Mouse (Mus musculus) cerebellum, adult 8-10 months (tissue): ENCODE results near the gene Vasn.
A peak's percentile ranks its signal among the peaks of the same experiment; 100 is the strongest.

Source experiments
- DNase-seq: peaks from one replicate; pipeline ENCODE4 v3.0.0; 2022

The Vasn gene

DNA sequence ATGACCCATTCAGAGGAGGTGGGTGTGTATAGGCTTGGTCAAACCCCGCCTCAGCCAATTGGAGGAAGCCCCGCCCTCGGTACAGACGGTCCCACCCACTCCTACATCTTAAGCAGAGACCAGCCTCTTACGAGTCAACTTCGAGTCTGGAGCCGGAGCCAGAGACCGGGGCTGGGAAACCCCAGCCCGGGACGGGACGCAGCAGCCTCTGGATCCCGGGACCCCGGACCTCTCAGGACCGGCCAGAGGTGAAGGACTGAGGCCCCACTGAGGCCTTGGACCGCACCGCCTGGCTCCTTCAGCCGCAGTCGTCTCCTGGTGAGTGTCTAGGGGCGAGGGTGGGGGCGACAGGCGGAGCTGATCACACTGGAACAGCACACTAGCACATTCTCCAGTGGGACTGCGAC lies at the start of gene Vasn, which contains the start of gene Dnaja3:
Gene Vasn, plus strand, starts transcription at position 111 of the 407 bp plus-strand sequence.
Gene Dnaja3, plus strand, starts transcription at position 159 of the 407 bp plus-strand sequence.
- DNase-seq = no peak

DNA sequence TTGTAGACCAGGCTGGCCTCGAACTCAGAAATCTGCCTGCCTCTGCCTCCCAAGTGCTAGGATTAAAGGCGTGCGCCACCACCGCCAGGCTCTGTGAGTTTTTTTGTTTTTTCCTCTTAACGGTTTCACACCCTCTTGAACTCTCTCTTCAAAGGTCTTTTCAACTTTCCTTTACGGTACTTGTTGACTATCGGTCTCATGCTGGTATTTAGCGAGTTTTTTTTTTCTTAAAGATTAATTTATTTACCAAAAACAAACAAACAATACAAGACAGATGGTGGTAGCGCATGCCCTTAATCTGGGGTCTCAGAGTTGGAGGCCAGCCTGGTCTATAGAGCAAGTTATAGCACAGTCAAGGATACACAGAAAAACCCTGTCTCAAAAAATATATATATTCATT lies 49.5 kb upstream of the Vasn start:
- DNase-seq = no peak

DNA sequence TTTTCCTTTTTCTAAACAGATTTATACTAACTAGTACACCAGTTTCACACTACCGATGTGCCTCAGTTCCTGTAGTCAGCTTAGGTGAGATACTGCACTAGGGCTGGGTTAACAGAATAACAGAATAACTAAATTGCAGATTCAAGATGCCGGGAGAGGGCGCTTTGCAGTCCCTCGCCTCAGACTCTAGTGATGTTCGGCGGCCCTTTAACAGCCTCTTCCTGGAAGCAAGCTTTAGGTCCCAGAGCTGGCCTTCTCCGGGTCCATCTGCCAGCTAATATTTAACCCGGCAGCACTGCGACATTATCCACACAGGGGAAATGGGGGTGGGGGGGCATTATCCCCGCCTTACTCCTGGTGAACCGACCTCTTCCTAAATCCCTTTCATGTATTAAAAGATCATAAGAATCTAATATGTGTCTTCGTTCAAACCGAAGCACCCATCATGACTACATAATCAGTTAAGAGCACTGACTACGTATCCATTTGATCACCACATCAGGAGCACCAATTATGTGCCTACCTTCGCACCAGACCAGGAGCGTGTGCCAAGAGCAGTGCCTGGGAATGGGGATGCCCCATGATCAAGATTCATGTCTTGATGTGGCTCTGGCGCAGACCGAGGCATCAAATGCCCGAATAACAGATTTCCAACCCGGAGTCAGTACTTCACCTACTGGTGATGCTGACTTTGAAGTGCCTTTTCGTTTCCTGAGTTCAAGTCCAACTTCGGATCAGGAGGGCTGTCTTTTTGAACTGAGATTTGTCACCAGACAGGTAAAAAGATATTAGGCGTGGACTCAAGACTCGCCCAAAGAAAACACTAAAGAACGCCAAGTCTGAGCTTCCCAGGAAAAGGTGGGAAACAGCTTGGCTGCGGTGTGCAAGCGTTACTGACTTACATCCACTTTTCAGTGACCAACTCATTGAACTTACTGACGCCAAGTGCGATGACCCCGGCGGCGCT lies 46.5 kb upstream of the Vasn start:
- peak; percentile 63 for DNase-seq

DNA sequence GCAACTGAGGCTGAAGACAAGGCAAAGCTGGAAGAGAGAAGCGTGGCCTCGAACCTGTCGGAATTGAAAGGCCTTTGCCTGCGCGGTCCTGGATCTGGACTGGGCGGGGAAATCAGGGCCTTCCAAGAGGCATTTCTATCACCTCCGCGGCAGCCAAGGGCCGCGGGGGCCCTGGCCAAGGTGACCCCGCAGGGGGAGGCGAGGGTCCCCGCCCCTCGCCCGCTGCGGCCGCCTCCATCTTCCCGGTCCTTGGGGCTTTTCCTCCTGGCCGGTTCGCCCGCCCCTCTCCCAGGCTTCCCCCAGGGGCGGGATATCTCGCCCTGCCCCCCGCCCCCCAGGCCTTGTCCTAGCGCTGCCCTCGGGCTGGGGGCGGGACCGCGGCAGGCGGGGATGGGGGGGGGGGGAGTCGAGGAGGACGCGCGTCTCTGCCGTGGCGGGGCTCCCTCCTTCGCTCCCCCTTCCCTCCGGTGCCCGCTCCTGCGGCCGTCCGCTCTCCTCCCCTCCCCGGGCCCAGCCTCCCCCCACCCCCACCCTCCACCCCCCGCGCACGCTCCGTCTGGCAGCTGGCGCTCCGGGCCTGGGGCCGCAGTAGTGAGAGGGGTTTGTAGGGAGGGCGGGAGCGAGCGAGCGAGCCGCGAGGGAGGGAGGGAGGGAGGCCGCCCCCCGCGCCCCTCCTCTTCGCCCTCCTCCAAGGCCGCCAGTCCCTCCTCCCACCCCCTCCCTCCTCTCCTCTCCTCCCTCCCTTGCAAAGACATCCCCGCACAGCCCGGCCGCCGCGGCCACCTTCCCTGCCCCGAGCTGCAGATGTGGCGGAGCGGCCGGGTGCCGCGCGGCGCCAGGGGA lies 45.5 kb upstream of the Vasn start, which contains the start of gene Glis2:
Gene Glis2, plus strand, starts transcription at position 743 of the 843 bp plus-strand sequence.
- DNase-seq = peak; percentile 48

DNA sequence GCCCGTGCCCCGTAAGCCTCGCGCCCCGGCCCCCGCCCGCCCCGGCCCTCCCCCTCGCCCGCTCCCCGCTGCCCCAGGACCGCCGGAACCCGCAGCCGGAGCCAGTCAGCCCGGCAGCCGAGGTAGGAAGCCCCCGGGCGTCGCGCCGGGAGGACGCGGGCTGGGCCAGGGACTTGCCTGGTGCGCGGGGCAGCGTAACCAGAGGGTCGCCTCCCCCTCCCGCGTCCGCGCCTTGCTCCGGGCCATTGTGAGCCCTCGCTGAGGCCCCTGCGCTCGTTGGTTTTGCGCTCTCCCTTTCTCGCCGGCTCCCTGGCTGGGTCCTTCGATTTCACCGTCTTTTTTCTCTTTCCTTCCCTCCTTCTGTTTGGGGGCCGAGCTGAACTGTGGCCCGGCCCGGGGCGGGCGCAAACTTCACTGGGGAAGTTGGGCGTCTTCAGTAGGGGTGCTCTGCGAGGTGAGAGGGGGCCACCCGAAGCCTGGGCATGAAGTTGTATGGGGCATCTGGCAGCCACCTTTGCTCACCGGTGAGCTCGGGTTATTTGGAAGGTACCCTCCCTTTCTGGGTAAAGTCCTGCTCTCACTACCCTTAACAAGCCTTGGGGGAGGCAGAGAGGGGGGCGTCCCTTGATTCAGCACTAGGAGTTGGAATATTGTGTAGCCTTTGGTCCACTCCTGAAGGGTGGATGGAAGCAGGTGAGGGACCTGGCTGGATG lies 44.8 kb upstream of the Vasn start:
- DNase-seq = peak; percentile 44

DNA sequence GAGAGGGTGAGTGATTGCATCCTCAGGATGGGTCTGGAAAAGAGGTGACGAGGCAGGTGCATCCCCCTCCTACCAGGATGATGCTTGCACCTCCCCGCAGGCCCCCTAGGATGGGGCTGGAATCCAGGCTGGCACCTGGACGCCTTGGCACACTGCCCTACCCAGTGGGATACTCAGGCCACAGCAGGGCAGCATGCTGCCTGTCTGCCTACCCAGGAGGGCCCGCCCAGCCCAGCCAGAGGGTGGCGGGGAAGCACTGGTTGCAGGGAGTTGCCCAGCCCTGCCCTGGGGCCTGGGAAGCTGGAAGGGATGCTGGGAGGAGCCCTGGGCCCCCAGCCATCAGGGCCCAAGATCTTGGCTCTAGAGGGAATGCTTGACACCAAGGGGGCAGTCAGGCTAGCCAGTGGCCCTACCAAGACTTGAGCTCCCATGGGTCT lies 44.2 kb upstream of the Vasn start:
- DNase-seq = peak; percentile 63

DNA sequence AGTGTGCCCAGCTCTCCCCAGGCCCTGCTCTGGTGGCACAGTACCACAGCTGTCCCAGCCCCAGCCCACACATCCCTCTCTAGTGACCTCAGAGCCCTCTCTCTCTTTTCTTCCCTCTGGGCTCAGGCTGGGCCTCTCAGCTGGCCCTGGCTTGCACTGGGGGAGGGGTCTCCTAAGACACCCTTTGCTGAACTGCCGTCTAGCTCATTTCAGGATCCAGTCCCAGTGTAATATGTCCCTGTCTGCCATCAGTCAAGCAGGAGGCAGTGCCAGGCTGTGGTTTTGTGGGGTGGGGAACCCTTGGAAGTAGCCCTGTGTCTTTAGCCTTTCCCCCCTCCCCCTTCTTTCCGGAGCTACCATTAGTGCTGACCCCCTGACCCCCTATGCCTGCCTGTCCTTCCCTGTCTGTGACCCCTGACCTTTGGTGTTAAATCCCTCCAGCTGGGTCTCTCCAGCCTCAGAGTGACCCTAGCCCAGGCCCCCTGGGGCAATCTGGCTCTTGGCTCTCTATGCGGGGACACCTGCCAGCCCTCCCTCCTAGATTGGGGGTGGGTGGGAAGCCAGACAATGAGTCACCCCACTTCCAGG lies 43.5 kb upstream of the Vasn start:
- no peak for DNase-seq

DNA sequence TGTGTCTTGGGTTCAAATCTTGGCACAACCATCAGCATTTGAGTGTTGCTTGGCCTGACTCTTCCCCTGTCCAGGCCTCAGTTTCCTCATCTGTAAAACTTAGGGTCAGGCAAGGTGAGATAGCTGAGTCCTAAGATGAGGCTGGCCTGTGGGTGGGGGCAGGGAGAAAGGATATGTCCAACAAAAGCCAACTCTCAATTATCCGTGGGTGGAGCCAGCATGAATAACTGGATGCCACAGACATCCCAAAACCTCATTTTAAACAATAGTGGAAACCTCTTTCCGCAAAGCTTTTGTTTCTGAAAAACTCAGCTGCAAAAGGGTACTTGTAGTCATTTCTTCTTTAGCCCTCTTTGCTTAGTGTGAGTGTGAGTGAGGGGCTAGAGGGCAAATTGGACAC lies 42.9 kb upstream of the Vasn start:
- no peak for DNase-seq

DNA sequence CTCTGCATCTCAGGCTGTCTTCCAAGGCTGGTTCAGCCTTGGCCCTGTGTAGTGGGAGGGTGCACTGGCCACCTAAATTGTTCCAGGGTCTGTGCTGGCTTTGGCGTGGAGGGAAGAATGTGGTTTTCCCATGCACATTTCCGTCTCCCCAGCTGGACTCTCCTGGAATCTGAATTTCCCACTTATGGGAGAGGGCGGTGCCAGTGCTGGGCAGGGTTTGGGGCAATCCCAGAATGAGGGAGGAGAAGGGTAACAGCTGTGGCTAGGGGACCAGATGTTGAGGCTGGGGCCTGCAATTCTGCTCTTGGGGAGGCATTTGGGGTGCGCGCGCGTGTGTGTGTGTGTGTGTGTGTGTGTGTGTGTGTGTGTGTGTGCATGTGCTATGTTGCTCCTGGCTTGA lies 42.4 kb upstream of the Vasn start:
- DNase-seq = no peak

DNA sequence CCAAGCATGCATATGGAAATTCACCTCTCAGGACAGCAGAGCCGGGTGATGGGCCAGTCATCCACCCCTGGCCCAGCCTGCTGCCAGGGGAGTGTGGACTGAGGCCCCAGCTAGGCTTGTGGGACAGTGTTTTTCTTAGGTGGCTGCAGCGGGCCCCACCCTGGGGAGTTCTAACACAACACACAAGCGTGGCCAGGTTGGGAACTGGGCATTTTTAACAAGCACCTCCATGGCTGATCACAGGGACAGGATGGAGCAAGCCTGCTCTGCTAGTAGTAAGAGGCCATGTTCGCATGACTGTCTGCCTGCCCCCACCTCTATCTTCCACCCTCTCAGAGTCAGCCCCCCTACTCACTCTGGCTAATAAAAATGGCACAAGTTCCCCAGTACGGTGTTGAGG lies 41.7 kb upstream of the Vasn start:
- DNase-seq = no peak

DNA sequence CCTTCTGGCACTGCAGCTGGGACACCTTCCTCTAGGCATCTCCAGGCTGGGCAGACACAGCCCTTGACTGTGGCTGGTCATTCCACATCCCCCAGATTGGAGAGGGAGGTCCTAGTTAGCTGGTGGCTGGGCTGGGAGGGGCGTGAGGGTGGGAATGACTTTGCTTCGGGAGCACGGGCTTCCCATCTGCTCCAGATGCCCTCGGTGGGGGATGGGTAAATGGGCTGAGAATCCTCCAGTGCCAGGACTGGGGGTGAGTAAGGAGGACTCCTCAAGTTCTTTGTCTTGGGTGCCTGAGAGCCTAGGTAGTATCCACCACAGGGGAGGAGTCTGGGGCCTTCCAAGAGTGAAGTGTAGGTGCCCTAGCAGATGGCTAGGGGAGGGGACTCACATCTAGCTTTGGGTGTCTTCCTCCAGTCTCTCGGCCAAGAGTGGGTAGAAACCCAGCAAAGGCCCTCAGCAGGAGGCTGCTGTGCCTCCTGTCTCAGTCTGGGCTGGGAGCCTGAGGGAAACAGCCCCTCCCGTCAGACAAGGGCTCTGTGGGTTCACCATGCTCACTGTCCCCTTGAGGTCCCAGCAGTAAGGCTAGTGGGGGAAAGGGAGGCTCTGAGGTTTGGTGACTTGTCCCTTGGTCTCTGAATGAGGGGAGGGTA lies 40.7 kb upstream of the Vasn start:
- DNase-seq = no peak

DNA sequence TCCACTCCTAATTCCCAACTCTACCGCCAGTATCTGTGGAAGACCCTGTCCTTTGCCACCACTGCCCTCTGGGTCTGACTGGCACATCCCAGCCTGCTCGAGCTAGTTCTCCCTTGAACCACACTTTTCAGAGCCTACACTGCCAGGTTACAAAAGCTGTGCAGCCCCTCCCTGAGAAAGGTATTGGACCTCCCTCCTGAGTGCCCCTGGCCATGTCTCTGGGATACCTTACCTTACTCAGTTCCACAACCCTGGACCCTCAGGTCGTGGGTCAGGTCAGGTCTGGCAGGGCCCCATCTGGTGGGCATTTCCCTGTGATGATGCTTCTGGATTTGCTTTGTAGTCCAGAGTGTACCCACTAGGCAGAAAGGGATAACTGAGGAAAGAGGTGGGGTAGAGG lies 40.1 kb upstream of the Vasn start:
- DNase-seq = no peak

DNA sequence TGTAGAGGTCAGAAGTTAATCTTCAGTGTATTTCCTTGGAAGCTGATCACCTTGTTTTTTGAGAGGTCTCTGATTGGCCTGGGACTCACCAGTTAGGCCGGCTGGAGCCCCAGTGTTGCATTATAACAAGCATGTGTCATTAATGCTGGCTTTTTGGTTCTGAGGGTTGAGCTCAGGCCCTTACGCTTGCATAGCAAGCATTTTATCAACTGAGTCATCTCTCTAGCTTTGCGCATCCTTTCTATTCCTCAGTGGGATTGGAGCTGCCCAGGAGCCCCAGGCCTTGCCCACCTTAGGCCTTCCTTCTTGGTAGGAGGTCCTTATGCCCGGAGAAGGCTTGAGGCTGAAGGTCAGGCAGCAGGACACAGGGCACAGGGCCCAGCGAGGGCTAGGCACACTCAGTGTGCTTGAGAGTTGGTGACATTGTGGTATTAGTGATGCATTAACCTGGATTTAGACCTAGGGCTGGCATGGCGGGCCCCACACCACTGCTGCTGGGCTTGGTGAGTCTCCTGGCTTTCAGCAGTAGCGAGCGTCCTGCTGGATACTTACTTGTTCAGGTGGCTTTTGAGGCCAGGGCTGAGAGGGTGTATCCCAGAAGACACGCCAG lies 38.9 kb upstream of the Vasn start:
- DNase-seq = no peak

DNA sequence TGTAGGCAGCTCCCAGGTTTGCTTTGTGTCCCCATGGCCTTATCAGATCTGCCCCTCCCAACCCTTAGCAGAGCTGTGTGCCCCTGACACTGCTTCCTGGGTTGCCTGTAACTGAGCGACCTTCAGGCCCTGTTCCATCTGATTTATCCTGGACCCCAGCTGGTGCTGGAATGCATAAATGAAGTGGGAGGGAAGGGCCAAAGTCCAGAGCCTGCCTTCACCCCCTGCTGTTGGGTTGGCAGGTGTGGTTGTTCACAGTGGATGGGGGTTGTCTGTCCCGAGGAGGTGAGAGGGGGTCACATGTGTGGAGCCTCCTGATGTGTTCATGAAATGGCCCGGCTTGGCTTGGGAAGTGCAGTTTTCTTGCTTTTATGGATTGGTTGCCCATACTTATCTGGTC lies 37.6 kb upstream of the Vasn start:
- no peak for DNase-seq

DNA sequence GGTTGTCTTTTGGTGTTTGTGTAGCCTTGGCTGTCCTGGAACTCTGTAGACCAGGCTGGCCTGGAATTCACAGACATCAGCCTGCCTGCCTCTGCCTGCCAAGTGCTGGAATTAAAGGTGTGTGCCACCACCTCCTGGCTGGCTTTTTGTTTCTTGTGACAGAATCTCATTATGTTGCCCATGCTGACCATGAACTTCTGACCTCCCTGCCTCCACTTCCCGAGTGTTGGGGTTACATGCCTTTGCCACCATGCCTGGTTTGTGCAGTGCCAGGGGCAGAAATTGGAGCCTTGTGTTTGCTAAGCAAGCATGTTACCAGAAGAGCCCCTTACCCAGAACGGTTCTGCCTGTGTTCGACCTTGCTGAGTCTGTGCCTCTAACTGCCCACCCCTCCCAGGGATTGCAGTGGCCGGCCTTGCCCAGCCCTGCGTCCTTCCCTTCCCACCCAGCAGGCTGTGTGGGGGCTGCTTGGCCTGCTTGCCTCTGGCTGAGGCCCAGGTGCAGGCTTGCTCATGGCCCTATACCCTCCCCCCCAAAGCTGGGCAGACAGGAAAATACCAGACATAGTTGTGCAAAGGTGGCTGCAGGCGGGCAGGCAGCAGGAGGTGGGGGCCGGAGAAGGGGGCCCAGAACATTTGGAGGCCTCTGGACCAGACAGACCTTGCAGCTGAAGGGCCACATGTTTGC lies 36.8 kb upstream of the Vasn start:
- no peak for DNase-seq

DNA sequence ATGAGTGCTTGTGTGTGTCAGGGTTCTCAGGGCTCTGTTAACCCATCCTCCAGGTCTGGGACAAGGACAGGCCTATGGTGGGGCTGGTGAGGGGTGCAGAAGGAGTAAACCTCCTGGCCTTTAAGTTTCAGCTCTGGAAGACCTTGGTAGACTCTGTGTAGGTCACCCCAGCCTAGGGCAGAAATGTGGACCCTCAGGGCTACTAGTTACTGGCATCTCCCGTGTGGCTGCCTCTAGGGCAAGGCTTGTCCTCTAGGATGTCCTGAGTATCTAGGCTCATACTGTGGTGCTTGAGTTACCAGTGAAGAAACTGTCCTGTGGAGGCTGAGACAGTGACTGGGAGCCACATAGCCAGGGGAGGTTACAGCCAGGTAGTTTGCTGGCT lies 36.3 kb upstream of the Vasn start:
- no peak for DNase-seq

DNA sequence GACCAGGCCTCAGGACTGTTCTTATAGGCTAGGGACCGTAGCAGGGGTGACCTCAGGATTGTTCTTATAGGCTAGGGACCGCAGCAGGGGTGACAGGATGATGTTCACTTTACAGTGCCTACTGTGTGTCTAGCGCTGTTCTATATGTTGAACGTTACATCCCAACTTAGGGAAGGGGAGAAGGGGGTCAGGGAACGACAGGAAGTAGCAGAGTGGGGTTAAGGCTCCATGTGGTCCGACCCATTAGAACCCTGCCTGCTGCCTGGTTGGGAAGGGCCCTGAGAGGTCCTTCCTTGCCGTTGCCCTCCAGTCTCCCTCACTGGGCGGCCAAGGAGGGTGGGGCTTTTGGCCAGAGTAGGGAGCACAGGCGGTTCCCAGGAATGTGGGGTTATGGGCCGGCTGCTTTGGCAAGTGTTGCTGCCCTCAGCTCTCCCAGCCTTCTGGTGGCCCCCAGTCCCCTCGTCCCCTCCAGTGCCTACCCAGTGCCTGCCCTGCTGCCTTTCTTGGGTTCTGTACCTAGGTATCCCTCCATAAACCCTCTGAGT lies 35.4 kb upstream of the Vasn start:
- DNase-seq = no peak

DNA sequence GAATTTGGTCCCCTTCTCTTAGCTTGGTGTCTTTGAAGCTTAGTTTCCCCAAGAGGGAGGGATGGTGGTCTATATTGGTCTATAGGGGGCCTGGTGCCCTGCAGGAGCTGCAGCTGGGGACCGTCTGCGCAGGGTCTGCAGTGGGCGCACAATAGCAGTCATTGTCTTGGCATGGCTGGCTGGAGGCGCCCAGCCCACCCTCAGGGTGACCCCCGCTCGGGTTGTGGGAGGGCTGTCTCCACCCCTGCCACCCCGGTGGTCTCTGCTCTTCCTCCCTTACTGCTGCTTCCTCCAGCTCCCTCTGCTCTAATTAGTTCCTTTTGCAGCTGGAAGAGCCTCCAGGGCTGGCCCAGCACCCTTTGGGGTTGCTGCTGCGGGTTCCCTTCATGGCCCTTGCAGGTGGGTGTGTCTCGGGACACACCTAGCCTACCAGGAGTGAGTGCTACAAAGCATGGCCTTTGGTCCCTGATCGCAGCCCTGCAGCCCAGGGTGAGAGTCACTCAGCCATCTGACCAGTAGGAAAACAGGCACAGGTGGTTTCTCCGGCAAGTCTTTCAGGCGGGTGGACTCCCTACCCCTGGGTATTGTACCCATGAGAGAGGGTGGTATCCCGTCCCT lies 34.1 kb upstream of the Vasn start:
- DNase-seq = no peak

DNA sequence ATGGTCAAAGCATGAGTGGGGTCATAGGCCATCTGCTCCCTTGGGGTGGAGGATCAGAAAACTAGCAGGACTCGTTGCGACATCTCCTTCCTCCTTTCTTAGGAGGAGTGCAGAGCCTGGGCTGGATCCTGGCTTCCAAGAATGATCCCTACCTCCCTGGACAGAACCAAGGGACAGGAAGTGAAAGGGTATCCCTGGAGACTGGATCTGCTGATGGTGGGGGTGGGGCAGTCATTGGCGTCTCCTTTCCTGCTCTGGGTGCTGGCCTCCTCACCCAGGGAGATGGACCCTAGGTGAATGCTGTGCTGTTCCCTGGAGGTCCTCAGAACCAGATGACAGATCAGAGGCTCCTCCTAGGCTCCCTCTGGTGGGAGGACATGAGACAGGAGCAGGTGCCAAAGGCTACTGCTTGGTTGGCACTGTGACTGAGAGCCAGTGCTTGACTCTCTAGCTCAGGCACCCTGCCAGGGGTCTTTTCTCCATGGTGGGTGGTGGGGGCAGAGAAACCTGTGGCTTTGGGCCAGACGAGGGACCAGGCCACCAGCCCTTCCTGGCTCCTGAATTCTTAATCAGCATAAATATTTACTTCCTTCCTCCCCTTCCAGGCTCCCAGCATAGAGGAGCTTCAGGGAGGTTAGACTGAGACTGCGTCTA lies 33.2 kb upstream of the Vasn start:
- no peak for DNase-seq
